Mouse (Mus musculus) heart, embryonic 11.5 days (tissue): ENCODE data around the gene Dbn1. TPM values are rescaled to one million over a fixed set of nuclear protein-coding genes. Genes with fewer than 3 reads are reported as not detected.
A peak's percentile ranks its signal among the peaks of the same experiment; 100 is the strongest.

Source experiments
- ATAC-seq: fragments of 200-750 bp; cut with Nextera tagmentation; replicated peaks from 2 replicates; pipeline ENCODE4 v1.8.0; 2017; ENCODE audit warnings: moderate library complexity; ENCODE audit not compliant: insufficient number of reproducible peaks, low FRiP score, low TSS enrichment
- H3K27ac ChIP-seq: fragments of 300-500 bp; sonication (generic); 2 replicates; pipeline ENCODE4 v1.5.1; 2014; ENCODE audit warnings: mild to moderate bottlenecking, low read depth, low read length
- H3K27me3 ChIP-seq: fragments of 300-500 bp; sonication (generic); 2 replicates; pipeline ENCODE4 v1.6.1; 2014; ENCODE audit warnings: mild to moderate bottlenecking, low read length, mixed read lengths; ENCODE audit not compliant: control insufficient read depth, insufficient read depth
- H3K36me3 ChIP-seq: fragments of 300-500 bp; sonication (generic); 2 replicates; pipeline ENCODE4 v1.6.1; 2014; ENCODE audit warnings: mild to moderate bottlenecking, low read length, moderate library complexity, mixed read lengths; ENCODE audit not compliant: control insufficient read depth, insufficient read depth
- H3K4me1 ChIP-seq: fragments of 300-500 bp; sonication (generic); 2 replicates; pipeline ENCODE4 v1.6.1; 2014; ENCODE audit warnings: low read length; ENCODE audit not compliant: control insufficient read depth, insufficient read depth
- H3K4me2 ChIP-seq: fragments of 300-500 bp; sonication (generic); 2 replicates; pipeline ENCODE4 v1.6.1; 2014; ENCODE audit warnings: mild to moderate bottlenecking, moderate library complexity
- H3K4me3 ChIP-seq: fragments of 300-500 bp; sonication (generic); 2 replicates; pipeline ENCODE4 v1.5.1; 2014; ENCODE audit warnings: low read depth, low read length
- H3K9ac ChIP-seq: fragments of 300-500 bp; sonication (generic); 2 replicates; pipeline ENCODE4 v1.6.1; 2014; ENCODE audit warnings: mild to moderate bottlenecking, low read depth, low read length, moderate library complexity
- H3K9me3 ChIP-seq: fragments of 300-500 bp; sonication (generic); replicated peaks from 2 replicates; pipeline ENCODE4 v1.6.1; 2016; ENCODE audit warnings: low read length; ENCODE audit not compliant: control insufficient read depth
- WGBS: fragments of 180-500 bp; shearing (Covaris S2); extraction: QIAGEN DNeasy Blood & Tissue Kit; methylation state at CpG from one replicate; pipeline ENCODE4 v1.1.7; 2014; ENCODE audit not compliant: insufficient replicate concordance; 5-methylcytosine and 5-hydroxymethylcytosine counted together
- polyA plus RNA-seq: library from polyadenylated mRNA; unstranded; fragments of >200 nt; fragmentation: Nextera tagmentation; extraction: Ambion mirVana; gene quantifications from 2 replicates; pipeline ENCODE4 v1.2.1, GENCODE M21; 2014

Gene Dbn1
- 64.1 and 83.0 TPM in 2 replicates for polyA plus RNA-seq

DNA sequence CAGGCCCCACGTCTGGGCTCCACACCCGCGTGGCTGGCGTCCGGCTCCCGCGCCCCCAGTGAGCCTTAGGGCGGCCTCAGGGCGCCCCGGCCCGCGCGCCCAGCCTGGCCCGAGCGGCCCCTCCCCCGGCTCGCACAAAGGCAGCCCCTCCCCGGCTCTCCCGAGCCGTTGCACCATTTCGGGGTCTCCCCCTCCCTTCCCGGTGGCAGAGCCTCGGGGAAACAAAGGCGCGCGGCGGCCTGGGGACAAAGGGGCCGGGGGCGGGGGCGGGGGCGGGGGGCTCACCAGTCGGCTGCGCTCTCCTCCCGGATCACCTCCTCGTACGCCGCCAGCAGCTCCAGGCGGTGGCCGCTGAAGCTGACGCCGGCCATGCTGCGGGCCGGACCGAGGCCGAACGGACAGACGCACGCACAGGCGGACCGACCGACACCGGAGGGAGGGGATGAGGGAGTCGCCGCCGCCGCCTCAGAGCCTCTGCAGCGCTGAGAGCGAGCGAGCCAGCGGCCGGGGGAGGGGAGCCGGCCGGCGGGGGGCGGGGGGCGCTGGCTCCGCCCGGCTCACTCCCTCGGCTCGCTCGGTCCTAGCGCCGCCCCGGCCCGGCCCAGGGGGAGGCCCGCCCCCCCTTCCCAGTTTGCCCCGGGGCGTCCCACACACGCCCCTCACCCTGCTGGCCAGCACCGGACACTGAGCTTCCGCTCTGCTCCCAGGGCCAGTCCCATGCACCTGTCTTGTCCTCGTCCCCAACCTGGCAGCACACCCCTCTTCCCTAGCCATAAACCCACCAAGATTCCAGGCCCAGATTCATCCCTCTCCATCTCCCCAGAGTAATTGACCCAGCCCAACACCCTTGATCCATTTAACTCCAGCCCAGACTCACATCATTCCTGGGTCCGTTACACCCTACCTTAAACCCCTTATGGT, at the start of gene Dbn1:
Gene Dbn1 (minus strand): TSS at position 534 of the 921 bp plus-strand sequence.
- under 1% methylated on average over 48 of the region's 83 CpGs for WGBS
- peak; percentile 76 for ATAC-seq
- H3K4me3 ChIP-seq = peak within 1 kb of the TSS; percentile 87
- H3K4me1 ChIP-seq = peaks cover 31% of the 10 kb centered on the region
- H3K9ac ChIP-seq = peak within 1 kb of the TSS; percentile 88
- H3K27me3 ChIP-seq = peaks cover 60% of the 10 kb centered on the region
- H3K4me2 ChIP-seq = peak within 1 kb of the TSS; percentile 86
- H3K27ac ChIP-seq = peak within 1 kb of the TSS; percentile 84
- H3K9me3 ChIP-seq = no peaks in the 10 kb centered on the region
- no peaks in the 10 kb centered on the region for H3K36me3 ChIP-seq

DNA sequence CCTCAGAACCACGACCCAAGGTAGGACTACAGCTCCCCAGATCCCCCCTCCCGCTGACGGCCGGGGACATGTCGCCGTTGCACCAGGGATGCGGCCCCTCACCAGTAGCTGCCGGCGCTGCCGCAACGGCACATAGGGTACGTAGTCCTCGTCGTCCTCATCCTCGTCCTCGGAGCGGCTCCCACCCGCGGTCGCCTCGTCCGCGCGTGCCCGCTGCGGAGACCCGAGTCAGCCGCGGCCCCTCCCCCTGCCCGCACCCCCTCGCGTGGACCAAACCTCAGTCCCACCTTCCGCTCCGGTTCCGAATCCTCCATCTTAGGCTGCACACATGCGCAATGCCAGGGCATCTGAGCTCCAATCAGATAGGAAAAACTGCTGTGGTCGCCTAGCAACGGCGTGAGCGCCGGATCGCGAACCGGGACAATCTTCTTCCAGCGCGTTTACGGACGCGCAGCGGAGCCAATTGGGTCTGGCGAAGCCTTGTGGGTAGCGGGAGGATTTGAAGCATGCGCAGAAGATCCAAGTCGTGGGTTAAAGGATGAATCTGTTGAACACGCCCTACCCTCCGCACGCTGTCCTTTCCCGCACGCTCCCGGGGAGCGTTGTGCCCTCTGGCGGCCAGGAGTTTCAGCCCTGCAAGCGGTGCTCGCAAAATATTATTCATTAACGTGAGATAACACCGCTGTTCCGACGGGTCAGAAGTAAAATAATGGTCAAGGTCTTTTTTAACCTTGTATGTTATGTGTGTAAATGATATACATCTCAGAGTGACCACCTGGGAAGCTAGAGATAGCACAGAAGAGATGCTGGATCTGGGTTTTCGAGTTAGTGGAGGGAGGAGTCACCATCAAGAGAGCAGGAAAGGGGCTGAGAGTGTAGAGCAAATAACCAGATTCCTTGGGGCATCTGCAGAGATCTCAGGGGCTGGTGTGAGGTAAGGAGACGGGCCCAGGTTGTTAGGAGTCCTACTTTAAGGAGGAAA, 48.6 kb upstream of the Dbn1 start, which contains the start of gene Ddx41:
Gene Ddx41 (minus strand): TSS at position 465 of the 982 bp plus-strand sequence.
- ATAC-seq = peak; percentile 93
- H3K27me3 ChIP-seq = no peaks in the 10 kb centered on the region
- peaks cover 36% of the 10 kb centered on the region for H3K36me3 ChIP-seq
- WGBS = under 1% methylated on average over 70 of the region's 70 CpGs
- peaks cover 7% of the 10 kb centered on the region; the same call in 1 of the 2 replicates for H3K4me1 ChIP-seq
- H3K4me3 ChIP-seq = peak within 1 kb of the TSS; percentile 82
- peak within 1 kb of the TSS; percentile 78 for H3K4me2 ChIP-seq
- no peaks in the 10 kb centered on the region for H3K9me3 ChIP-seq
- H3K9ac ChIP-seq = peak within 1 kb of the TSS; percentile 75
- H3K27ac ChIP-seq = peak within 1 kb of the TSS; percentile 29

DNA sequence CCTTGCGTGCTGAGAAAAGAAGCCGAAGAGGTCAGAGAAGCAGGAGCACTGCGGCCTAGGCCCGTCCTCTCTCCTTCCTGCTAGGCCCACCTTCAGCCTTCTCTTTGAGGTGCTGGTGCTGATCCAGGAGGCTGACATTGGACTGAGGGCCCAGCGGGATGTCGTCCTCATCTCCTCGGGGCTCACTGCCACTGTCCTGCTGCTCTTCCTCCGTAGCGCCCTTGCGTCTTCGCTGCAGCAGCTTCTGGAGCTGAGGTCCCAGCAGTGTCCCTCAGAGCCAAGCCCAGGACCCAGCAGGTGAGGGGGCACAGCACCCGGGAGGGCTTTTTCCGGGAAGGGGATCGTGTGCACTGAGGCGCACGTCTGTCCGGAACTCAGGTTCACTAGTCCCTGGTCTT, 47.9 kb upstream of the Dbn1 start:
- no peaks in the 10 kb centered on the region for H3K27me3 ChIP-seq
- no peaks in the 10 kb centered on the region for H3K9me3 ChIP-seq
- WGBS = 17% methylated on average over 15 of the region's 17 CpGs
- H3K27ac ChIP-seq = no peak overlapping the region
- H3K4me3 ChIP-seq = peak overlapping the region; percentile 82
- peaks cover 7% of the 10 kb centered on the region; the same call in 1 of the 2 replicates for H3K4me1 ChIP-seq
- peak overlapping the region; percentile 78 for H3K4me2 ChIP-seq
- peak overlapping the region; percentile 75 for H3K9ac ChIP-seq
- peaks cover 35% of the 10 kb centered on the region for H3K36me3 ChIP-seq
- ATAC-seq = peak; percentile 18; the same call in 1 of the 2 replicates

DNA sequence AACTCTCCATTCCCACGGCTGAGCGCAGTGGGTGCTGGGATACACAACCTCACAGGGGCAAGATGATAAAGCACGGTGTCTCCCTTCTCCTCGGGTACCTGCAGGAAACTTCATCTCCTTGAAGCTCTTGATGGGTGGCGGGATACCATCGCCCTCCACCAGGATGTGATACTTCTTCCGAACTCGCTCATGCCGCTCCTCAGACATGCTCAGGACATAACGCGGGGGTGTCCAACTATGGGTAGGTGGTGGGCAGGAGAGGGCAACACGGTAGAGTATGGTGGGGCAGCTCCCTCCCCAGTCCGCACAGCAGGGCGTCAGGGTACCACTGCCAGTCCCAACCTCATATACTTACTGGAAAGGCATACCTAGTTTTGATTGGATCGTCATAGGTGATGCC, 47.3 kb upstream of the Dbn1 start:
- 92% methylated on average over 15 of the region's 15 CpGs for WGBS
- Histone ChIP-seq H3K4me3 (peak overlapping the region; percentile 82; the same call in 1 of the 2 replicates), H3K27me3 (no peaks in the 10 kb centered on the region), H3K4me2 (peak overlapping the region; percentile 78), H3K9ac (no peak overlapping the region), H3K36me3 (peaks cover 37% of the 10 kb centered on the region), H3K9me3 (no peaks in the 10 kb centered on the region), H3K4me1 (peaks cover 7% of the 10 kb centered on the region; the same call in 1 of the 2 replicates), H3K27ac (no peak overlapping the region)
- ATAC-seq = no peak

DNA sequence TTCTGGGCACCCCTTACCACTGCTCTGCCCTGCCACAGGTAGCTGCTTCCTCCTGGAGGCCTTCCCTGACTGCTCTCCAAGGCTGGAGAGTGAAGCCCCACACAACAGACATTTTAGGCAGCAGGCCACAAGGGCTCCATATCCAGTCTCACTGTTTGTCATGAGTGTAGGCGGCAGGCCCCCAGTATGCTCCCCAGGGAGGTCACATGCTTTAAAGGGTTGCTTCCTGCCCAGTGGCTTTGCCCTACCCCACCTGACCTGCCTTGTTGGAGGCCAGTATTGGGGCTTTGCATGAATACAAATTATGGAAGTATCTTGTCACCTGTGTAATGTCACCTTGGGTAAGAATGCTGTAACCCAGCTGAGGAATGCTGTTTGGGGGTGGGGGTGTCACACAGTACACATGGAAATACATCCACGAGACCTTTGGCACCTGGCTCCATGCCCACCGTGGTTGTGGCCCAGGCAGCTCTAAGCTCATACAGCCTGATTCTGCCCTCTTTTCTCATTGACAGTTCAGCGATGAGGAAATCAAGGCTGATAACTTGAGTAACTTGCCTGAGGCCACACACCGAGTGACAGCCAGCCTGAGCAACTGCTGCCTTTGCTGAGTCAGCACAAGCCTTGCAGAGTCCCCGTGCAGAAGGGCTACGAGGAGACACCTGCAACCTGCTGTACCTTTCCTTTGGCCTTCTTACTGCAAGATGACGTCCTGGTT, 41.4 kb upstream of the Dbn1 start, which contains the start of gene Dok3:
Gene Dok3 (minus strand): TSS at position 99 of the 718 bp plus-strand sequence.
- no peak for ATAC-seq
- Histone ChIP-seq H3K4me1 (no peaks in the 10 kb centered on the region), H3K4me3 (no peak within 1 kb of the TSS), H3K27ac (no peak within 1 kb of the TSS), H3K4me2 (no peak within 1 kb of the TSS), H3K27me3 (no peaks in the 10 kb centered on the region), H3K36me3 (peaks cover 32% of the 10 kb centered on the region), H3K9me3 (no peaks in the 10 kb centered on the region), H3K9ac (no peak within 1 kb of the TSS)
- 75% methylated on average over 8 of the region's 8 CpGs for WGBS

- no peak overlapping the region for H3K4me3 ChIP-seq
- 71% methylated on average over 18 of the region's 18 CpGs for WGBS
- no peak overlapping the region for H3K4me2 ChIP-seq
- no peaks in the 10 kb centered on the region for H3K4me1 ChIP-seq
- H3K9me3 ChIP-seq = no peaks in the 10 kb centered on the region
- H3K9ac ChIP-seq = no peak overlapping the region
- no peaks in the 10 kb centered on the region for H3K27me3 ChIP-seq
- ATAC-seq = no peak
- H3K27ac ChIP-seq = no peak overlapping the region
- H3K36me3 ChIP-seq = peaks cover 25% of the 10 kb centered on the region
Observed at GRCm38 (mm10) chr13:55527834-55528772, 40.2 kb upstream of the Dbn1 start.

GRCm38 (mm10) chr13:55527212-55527611, 39.3 kb upstream of the Dbn1 start:
- ATAC-seq = no peak
- no peak overlapping the region for H3K4me2 ChIP-seq
- peaks cover 22% of the 10 kb centered on the region for H3K36me3 ChIP-seq
- H3K4me3 ChIP-seq = no peak overlapping the region
- H3K27me3 ChIP-seq = no peaks in the 10 kb centered on the region
- H3K27ac ChIP-seq = no peak overlapping the region
- no peak overlapping the region for H3K9ac ChIP-seq
- H3K4me1 ChIP-seq = no peaks in the 10 kb centered on the region
- WGBS = 79% methylated on average over 16 of the region's 16 CpGs
- H3K9me3 ChIP-seq = no peaks in the 10 kb centered on the region
